Mouse (Mus musculus) MEL (cell line): ENCODE data around the gene Med1.

Source experiments
- CHD1 ChIP-seq: IDR thresholded peaks from 2 replicates; pipeline ENCODE4 v1.6.1; 2012; ENCODE audit warnings: low read depth, mild to moderate bottlenecking, inconsistent platforms, low read length, improper control_type of control experiment
- CTCF ChIP-seq, 3 experiments: IDR thresholded peaks in 2 of 3; conservative IDR thresholded peaks in 1 of 3; 2 replicates each; pipeline ENCODE4 v1.5.1; 2011 to 2012; ENCODE audit warnings: low read length in 3 of 3, low read depth in 2 of 3, mild to moderate bottlenecking in 2 of 3, improper control_type of control experiment in 1 of 3, inconsistent platforms in 1 of 3, mixed read lengths in 1 of 3, moderate library complexity in 1 of 3; ENCODE audit not compliant: control insufficient read depth in 1 of 3, insufficient read depth in 1 of 3, poor library complexity in 1 of 3, severe bottlenecking in 1 of 3
- ELF1 ChIP-seq: IDR thresholded peaks from 2 replicates; pipeline ENCODE4 v1.6.1; 2014; ENCODE audit warnings: low read depth, mild to moderate bottlenecking, inconsistent platforms, low read length, improper control_type of control experiment, moderate library complexity
- EP300 ChIP-seq, 2 experiments: IDR thresholded peaks; 2 replicates each; pipeline ENCODE4 v1.6.1; 2011; ENCODE audit warnings: improper control_type of control experiment in 2 of 2, low read length in 2 of 2, low read depth in 1 of 2, mild to moderate bottlenecking in 1 of 2
- ETS1 ChIP-seq: IDR thresholded peaks from 2 replicates; pipeline ENCODE4 v1.6.1; 2012; ENCODE audit warnings: low read depth, mild to moderate bottlenecking, inconsistent platforms, low read length, improper control_type of control experiment, moderate library complexity
- HCFC1 ChIP-seq: IDR thresholded peaks from 2 replicates; pipeline ENCODE4 v1.6.1; 2012; ENCODE audit warnings: low read depth, mild to moderate bottlenecking, inconsistent platforms, low read length, improper control_type of control experiment, moderate library complexity
- MYC ChIP-seq: IDR thresholded peaks from 2 replicates; pipeline ENCODE4 v1.6.1; 2011; ENCODE audit warnings: low read depth, mild to moderate bottlenecking, low read length, improper control_type of control experiment, moderate library complexity
- POLR2A ChIP-seq, 2 experiments: IDR thresholded peaks; 2 replicates each; pipeline ENCODE4 v1.6.1; 2011 to 2012; ENCODE audit warnings: low read length in 2 of 2, mild to moderate bottlenecking in 2 of 2, control low read depth in 1 of 2, improper control_type of control experiment in 1 of 2, low read depth in 1 of 2, moderate library complexity in 1 of 2; ENCODE audit not compliant: control insufficient read depth in 1 of 2, insufficient read depth in 1 of 2, poor library complexity in 1 of 2
- TCF12 ChIP-seq: IDR thresholded peaks from 2 replicates; pipeline ENCODE4 v1.6.1; 2014; ENCODE audit warnings: low read depth, mild to moderate bottlenecking, inconsistent platforms, low read length, improper control_type of control experiment, moderate library complexity
- USF2 ChIP-seq, 2 experiments: IDR thresholded peaks; 2 replicates each; pipeline ENCODE4 v1.6.1; 2011 to 2012; ENCODE audit warnings: improper control_type of control experiment in 2 of 2, low read length in 2 of 2, borderline replicate concordance in 1 of 2, inconsistent platforms in 1 of 2, low read depth in 1 of 2, mild to moderate bottlenecking in 1 of 2; ENCODE audit not compliant: insufficient read depth in 1 of 2
- ZC3H11A ChIP-seq: IDR thresholded peaks from 2 replicates; pipeline ENCODE4 v1.6.1; 2012; ENCODE audit warnings: low read depth, mild to moderate bottlenecking, inconsistent platforms, low read length, improper control_type of control experiment

GRCm38 (mm10) chr11:98203931-98204421 lies 10.9 kb upstream of the Med1 start:
- no peak for TF ChIP-seq USF2 (IDR thresholded peaks at IDR 0.05; ENCODE audit: borderline replicate concordance in 1 of 2, insufficient read depth in 1 of 2, low read depth in 1 of 2, low read length in 2 of 2)
- TF ChIP-seq POLR2A (IDR thresholded peaks at IDR 0.05; ENCODE audit: control insufficient read depth in 1 of 2, insufficient read depth in 1 of 2, low read depth in 1 of 2, low read length in 2 of 2, poor library complexity in 1 of 2), result no peak
- no peak for TF ChIP-seq CTCF (IDR thresholded peaks at IDR 0.05 in 2 of 3, conservative IDR thresholded peaks at IDR 0.05 in 1 of 3; ENCODE audit: control insufficient read depth in 1 of 3, insufficient read depth in 1 of 3, low read depth in 2 of 3, low read length in 3 of 3, poor library complexity in 1 of 3, severe bottlenecking in 1 of 3)
- no peak for TF ChIP-seq TCF12
- 0 out of 2 replicates have a peak, but pooled peaks have one; percentile 17 for TF ChIP-seq CHD1
- no peak for TF ChIP-seq ELF1
- no peak for TF ChIP-seq ZC3H11A
- no peak for TF ChIP-seq ETS1
- TF ChIP-seq MYC, result no peak
- TF ChIP-seq HCFC1, result no peak
- no peak for TF ChIP-seq EP300 (IDR thresholded peaks at IDR 0.05; ENCODE audit: low read depth in 1 of 2, low read length in 2 of 2)
